Mouse (Mus musculus) intestine, embryonic 15.5 days (tissue): Measurements from ENCODE around the gene Gpr18. TPM values are rescaled to one million over a fixed set of nuclear protein-coding genes. Genes with fewer than 3 reads are reported as not detected.

Experiments
- ATAC-seq: fragments of 200-750 bp; cut with Nextera tagmentation; 2 replicates; pipeline ENCODE4 v1.8.0; 2017; ENCODE audit warnings: moderate TSS enrichment, moderate library complexity
- H3K27ac ChIP-seq: fragments of 300-500 bp; sonication (generic); 2 replicates; pipeline ENCODE4 v1.5.1; 2015; ENCODE audit warnings: mild to moderate bottlenecking, inconsistent platforms
- H3K27me3 ChIP-seq: fragments of 300-500 bp; sonication (generic); replicated peaks from 2 replicates; pipeline ENCODE4 v1.6.1; 2015; ENCODE audit warnings: inconsistent platforms
- H3K36me3 ChIP-seq: fragments of 300-500 bp; sonication (generic); 2 replicates; pipeline ENCODE4 v1.6.1; 2015; ENCODE audit warnings: inconsistent platforms
- H3K4me1 ChIP-seq: fragments of 300-500 bp; sonication (generic); replicated peaks from 2 replicates; pipeline ENCODE4 v1.6.1; 2015; ENCODE audit warnings: inconsistent platforms
- H3K4me2 ChIP-seq: fragments of 300-500 bp; sonication (generic); replicated peaks from 2 replicates; pipeline ENCODE4 v1.6.1; 2015; ENCODE audit warnings: mild to moderate bottlenecking, inconsistent platforms
- H3K4me3 ChIP-seq: fragments of 300-500 bp; sonication (generic); replicated peaks from 2 replicates; pipeline ENCODE4 v1.5.1; 2015; ENCODE audit warnings: inconsistent platforms
- H3K9ac ChIP-seq: fragments of 300-500 bp; sonication (generic); 2 replicates; pipeline ENCODE4 v1.6.1; 2015; ENCODE audit warnings: inconsistent platforms
- H3K9me3 ChIP-seq: fragments of 300-500 bp; sonication (generic); 2 replicates; pipeline ENCODE4 v1.6.1; 2016; ENCODE audit warnings: inconsistent platforms
- WGBS: fragments of 180-500 bp; shearing (Covaris S2); methylation state at CpG from one replicate; pipeline ENCODE4 v1.1.7; 2015; 5-methylcytosine and 5-hydroxymethylcytosine counted together
- polyA plus RNA-seq: library from polyadenylated mRNA; unstranded; fragments of >200 nt; fragmentation: Nextera tagmentation; extraction: Ambion mirVana; gene quantifications from 2 replicates; pipeline ENCODE4 v1.2.1, GENCODE M21; 2015

The Gpr18 gene
- polyA plus RNA-seq, 1 experiment from 2014 or later = 0.34 TPM

GRCm38 (mm10) chr14:121946728-121947127 is 31.1 kb upstream of the Gpr18 start:
- Histone ChIP-seq H3K9ac (no peak overlapping the region), H3K9me3 (no peaks in the 10 kb centered on the region), H3K4me1 (0 out of 2 replicates have a peak, but pooled peaks cover 3% of the 10 kb centered on the region), H3K4me3 (no peak overlapping the region), H3K4me2 (no peak overlapping the region), H3K36me3 (no peaks in the 10 kb centered on the region), H3K27ac (no peak overlapping the region), H3K27me3 (no peaks in the 10 kb centered on the region)
- WGBS = 43% methylated on average over 8 of the region's 8 CpGs
- no peak for ATAC-seq

GRCm38 (mm10) chr14:121946131-121946530 is 30.6 kb upstream of the Gpr18 start:
- Histone ChIP-seq H3K4me3 (no peak overlapping the region), H3K9ac (no peak overlapping the region), H3K4me2 (no peak overlapping the region), H3K27ac (no peak overlapping the region), H3K36me3 (no peaks in the 10 kb centered on the region), H3K4me1 (0 out of 2 replicates have a peak, but pooled peaks cover 3% of the 10 kb centered on the region), H3K9me3 (no peaks in the 10 kb centered on the region), H3K27me3 (no peaks in the 10 kb centered on the region)
- ATAC-seq = no peak
- 81% methylated on average over 5 of the region's 5 CpGs for WGBS

GRCm38 (mm10) chr14:121939582-121939981 is 24.0 kb upstream of the Gpr18 start:
- 89% methylated on average over 3 of the region's 3 CpGs for WGBS
- Histone ChIP-seq H3K27ac (no peak overlapping the region), H3K4me1 (no peaks in the 10 kb centered on the region), H3K9ac (no peak overlapping the region), H3K4me2 (no peak overlapping the region), H3K4me3 (no peak overlapping the region), H3K27me3 (no peaks in the 10 kb centered on the region), H3K36me3 (no peaks in the 10 kb centered on the region), H3K9me3 (no peaks in the 10 kb centered on the region)
- no peak for ATAC-seq

GRCm38 (mm10) chr14:121938256-121939191 is 22.9 kb upstream of the Gpr18 start:
- Histone ChIP-seq H3K9ac (no peak overlapping the region), H3K9me3 (no peaks in the 10 kb centered on the region), H3K4me1 (no peaks in the 10 kb centered on the region), H3K4me2 (no peak overlapping the region), H3K36me3 (peaks cover 8% of the 10 kb centered on the region; the same call in 1 of the 2 replicates), H3K4me3 (no peak overlapping the region), H3K27me3 (no peaks in the 10 kb centered on the region), H3K27ac (no peak overlapping the region)
- no peak for ATAC-seq
- WGBS = 88% methylated on average over 11 of the region's 11 CpGs

GRCm38 (mm10) chr14:121937601-121938255 is 22.1 kb upstream of the Gpr18 start:
- H3K4me3 ChIP-seq = no peak overlapping the region
- H3K9ac ChIP-seq = no peak overlapping the region
- no peaks in the 10 kb centered on the region for H3K9me3 ChIP-seq
- no peaks in the 10 kb centered on the region for H3K27me3 ChIP-seq
- H3K36me3 ChIP-seq = peaks cover 8% of the 10 kb centered on the region; the same call in 1 of the 2 replicates
- no peak overlapping the region for H3K27ac ChIP-seq
- no peak overlapping the region for H3K4me2 ChIP-seq
- no peaks in the 10 kb centered on the region for H3K4me1 ChIP-seq
- no peak for ATAC-seq
- 82% methylated on average over 11 of the region's 11 CpGs for WGBS

- Histone ChIP-seq H3K27ac (no peak overlapping the region), H3K4me1 (no peaks in the 10 kb centered on the region), H3K36me3 (peaks cover 8% of the 10 kb centered on the region; the same call in 1 of the 2 replicates), H3K4me3 (no peak overlapping the region), H3K27me3 (no peaks in the 10 kb centered on the region), H3K4me2 (no peak overlapping the region), H3K9me3 (no peaks in the 10 kb centered on the region), H3K9ac (no peak overlapping the region)
- ATAC-seq = no peak
- 74% methylated on average over 8 of the region's 8 CpGs for WGBS
These were observed 21.3 kb upstream of the Gpr18 start for GRCm38 (mm10) chr14:121936856-121937255.

- ATAC-seq = no peak
- Histone ChIP-seq H3K27ac (no peak overlapping the region), H3K4me2 (no peak overlapping the region), H3K4me1 (no peaks in the 10 kb centered on the region), H3K27me3 (no peaks in the 10 kb centered on the region), H3K36me3 (peaks cover 8% of the 10 kb centered on the region; the same call in 1 of the 2 replicates), H3K4me3 (no peak overlapping the region), H3K9me3 (no peaks in the 10 kb centered on the region), H3K9ac (no peak overlapping the region)
- WGBS = 93% methylated on average over 4 of the region's 4 CpGs
These were observed 20.8 kb upstream of the Gpr18 start for GRCm38 (mm10) chr14:121936356-121936755.

- Histone ChIP-seq H3K9ac (no peak overlapping the region), H3K4me1 (no peaks in the 10 kb centered on the region), H3K36me3 (peaks cover 8% of the 10 kb centered on the region; the same call in 1 of the 2 replicates), H3K9me3 (no peaks in the 10 kb centered on the region), H3K27me3 (no peaks in the 10 kb centered on the region), H3K27ac (no peak overlapping the region), H3K4me3 (no peak overlapping the region), H3K4me2 (no peak overlapping the region)
- WGBS = 90% methylated on average over 5 of the region's 5 CpGs
- ATAC-seq = no peak
These were observed 19.0 kb upstream of the Gpr18 start for GRCm38 (mm10) chr14:121934597-121934946.

GRCm38 (mm10) chr14:121933906-121934596 is 18.5 kb upstream of the Gpr18 start:
- Histone ChIP-seq H3K4me1 (no peaks in the 10 kb centered on the region), H3K27me3 (no peaks in the 10 kb centered on the region), H3K36me3 (peaks cover 8% of the 10 kb centered on the region; the same call in 1 of the 2 replicates), H3K4me2 (no peak overlapping the region), H3K9me3 (no peaks in the 10 kb centered on the region), H3K4me3 (no peak overlapping the region), H3K27ac (no peak overlapping the region), H3K9ac (no peak overlapping the region)
- no peak for ATAC-seq
- WGBS = 84% methylated on average over 7 of the region's 7 CpGs

- H3K9ac ChIP-seq = no peak overlapping the region
- H3K27me3 ChIP-seq = no peaks in the 10 kb centered on the region
- no peak overlapping the region for H3K4me2 ChIP-seq
- no peak for ATAC-seq
- no peak overlapping the region for H3K4me3 ChIP-seq
- 92% methylated on average over 4 of the region's 4 CpGs for WGBS
- no peaks in the 10 kb centered on the region for H3K9me3 ChIP-seq
- no peak overlapping the region for H3K27ac ChIP-seq
- H3K36me3 ChIP-seq = peaks cover 8% of the 10 kb centered on the region; the same call in 1 of the 2 replicates
- 0 out of 2 replicates have a peak, but pooled peaks cover 2% of the 10 kb centered on the region for H3K4me1 ChIP-seq
These were observed 16.6 kb upstream of the Gpr18 start for GRCm38 (mm10) chr14:121932180-121932579.

- WGBS = 92% methylated on average over 3 of the region's 3 CpGs
- no peaks in the 10 kb centered on the region for H3K9me3 ChIP-seq
- 0 out of 2 replicates have a peak, but pooled peaks cover 2% of the 10 kb centered on the region for H3K4me1 ChIP-seq
- no peak overlapping the region for H3K9ac ChIP-seq
- H3K4me2 ChIP-seq = no peak overlapping the region
- no peak for ATAC-seq
- no peaks in the 10 kb centered on the region for H3K27me3 ChIP-seq
- H3K27ac ChIP-seq = no peak overlapping the region
- H3K36me3 ChIP-seq = peaks cover 8% of the 10 kb centered on the region; the same call in 1 of the 2 replicates
- no peak overlapping the region for H3K4me3 ChIP-seq
These were observed 16.0 kb upstream of the Gpr18 start for GRCm38 (mm10) chr14:121931594-121931993.
